Mouse (Mus musculus): ENCODE measurements around the gene Rcor2. TPM values are rescaled to one million over a fixed set of nuclear protein-coding genes. Genes with fewer than 3 reads are reported as not detected.

Gene Rcor2
- polyA plus RNA-seq, 1 experiment, result 1.8 TPM

- peaks cover 5% of the 10 kb centered on the region for H3K4me1 ChIP-seq (ENCODE audit: control insufficient read depth, insufficient read depth, insufficient read length)
- no peaks in the 10 kb centered on the region for H3K36me3 ChIP-seq (ENCODE audit: control insufficient read depth, insufficient read depth, low read length)
- TF ChIP-seq POLR2A (IDR thresholded peaks at IDR 0.05; ENCODE audit: low read depth, low read length), result no peak
- no peak for TF ChIP-seq CTCF (IDR thresholded peaks at IDR 0.05; ENCODE audit: extremely low read depth, insufficient read depth, insufficient read length, insufficient replicate concordance)
- DNase-seq (ENCODE audit: low read depth in 1 of 2, low spot score in 2 of 2), result peak; percentile 90 to 91
- WGBS, result under 1% methylated on average over 80 of the region's 80 CpGs
- H3K27me3 ChIP-seq (ENCODE audit: control insufficient read depth, insufficient read depth, low read length), result no peaks in the 10 kb centered on the region
- H3K4me3 ChIP-seq (ENCODE audit: extremely low read depth, insufficient read depth, insufficient read length), result peak within 1 kb of the TSS; percentile 80
- peak within 1 kb of the TSS; percentile 87 for H3K27ac ChIP-seq (ENCODE audit: insufficient read depth, low read length)
These were observed 26.1 kb upstream of the Rcor2 start, which contains the start of gene Naa40 for GRCm38 (mm10) chr19:7240782-7241690. Gene Naa40 (minus strand): TSS chr19:7241183.

GRCm38 (mm10) chr19:7246021-7246420, 21.1 kb upstream of the Rcor2 start:
- no peak for DNase-seq (ENCODE audit: low read depth in 1 of 2, low spot score in 2 of 2)
- Histone ChIP-seq H3K4me3 (ENCODE audit: extremely low read depth, insufficient read depth, insufficient read length) (no peak overlapping the region), H3K27ac (ENCODE audit: insufficient read depth, low read length) (no peak overlapping the region), H3K4me1 (ENCODE audit: control insufficient read depth, insufficient read depth, insufficient read length) (no peaks in the 10 kb centered on the region; the same call in none of the 2 replicates), H3K27me3 (ENCODE audit: control insufficient read depth, insufficient read depth, low read length) (no peaks in the 10 kb centered on the region), H3K36me3 (ENCODE audit: control insufficient read depth, insufficient read depth, low read length) (no peaks in the 10 kb centered on the region)
- 79% methylated on average over 3 of the region's 3 CpGs for WGBS
- TF ChIP-seq CTCF (IDR thresholded peaks at IDR 0.05; ENCODE audit: extremely low read depth, insufficient read depth, insufficient read length, insufficient replicate concordance), result no peak
- no peak for TF ChIP-seq POLR2A (IDR thresholded peaks at IDR 0.05; ENCODE audit: low read depth, low read length)

GRCm38 (mm10) chr19:7257881-7258280, 9.2 kb upstream of the Rcor2 start:
- WGBS, result 80% methylated on average over 5 of the region's 5 CpGs
- TF ChIP-seq POLR2A (IDR thresholded peaks at IDR 0.05; ENCODE audit: low read depth, low read length) (no peak), CTCF (IDR thresholded peaks at IDR 0.05; ENCODE audit: extremely low read depth, insufficient read depth, insufficient read length, insufficient replicate concordance) (no peak)
- no peaks in the 10 kb centered on the region for H3K36me3 ChIP-seq (ENCODE audit: control insufficient read depth, insufficient read depth, low read length)
- H3K4me3 ChIP-seq (ENCODE audit: extremely low read depth, insufficient read depth, insufficient read length), result no peak overlapping the region
- no peak overlapping the region for H3K27ac ChIP-seq (ENCODE audit: insufficient read depth, low read length)
- H3K4me1 ChIP-seq (ENCODE audit: control insufficient read depth, insufficient read depth, insufficient read length), result no peaks in the 10 kb centered on the region
- DNase-seq (ENCODE audit: low read depth in 1 of 2, low spot score in 2 of 2), result no peak
- no peaks in the 10 kb centered on the region for H3K27me3 ChIP-seq (ENCODE audit: control insufficient read depth, insufficient read depth, low read length)

- WGBS, result 95% methylated on average over 1 of the region's 1 CpGs
- Histone ChIP-seq H3K27ac (ENCODE audit: insufficient read depth, low read length) (no peak overlapping the region), H3K27me3 (ENCODE audit: control insufficient read depth, insufficient read depth, low read length) (no peaks in the 10 kb centered on the region), H3K36me3 (ENCODE audit: control insufficient read depth, insufficient read depth, low read length) (no peaks in the 10 kb centered on the region), H3K4me1 (ENCODE audit: control insufficient read depth, insufficient read depth, insufficient read length) (no peaks in the 10 kb centered on the region), H3K4me3 (ENCODE audit: extremely low read depth, insufficient read depth, insufficient read length) (no peak overlapping the region)
- no peak for TF ChIP-seq POLR2A (IDR thresholded peaks at IDR 0.05; ENCODE audit: low read depth, low read length)
- no peak for TF ChIP-seq CTCF (IDR thresholded peaks at IDR 0.05; ENCODE audit: extremely low read depth, insufficient read depth, insufficient read length, insufficient replicate concordance)
- no peak for DNase-seq (ENCODE audit: low read depth in 1 of 2, low spot score in 2 of 2)
These were observed 5.6 kb upstream of the Rcor2 start for GRCm38 (mm10) chr19:7261476-7261875.

GRCm38 (mm10) chr19:7261964-7262363, 5.2 kb upstream of the Rcor2 start:
- Histone ChIP-seq H3K4me3 (ENCODE audit: extremely low read depth, insufficient read depth, insufficient read length) (no peak overlapping the region), H3K27me3 (ENCODE audit: control insufficient read depth, insufficient read depth, low read length) (no peaks in the 10 kb centered on the region; the same call in 1 of the 2 replicates), H3K4me1 (ENCODE audit: control insufficient read depth, insufficient read depth, insufficient read length) (peaks cover 1% of the 10 kb centered on the region; the same call in 1 of the 2 replicates), H3K27ac (ENCODE audit: insufficient read depth, low read length) (no peak overlapping the region), H3K36me3 (ENCODE audit: control insufficient read depth, insufficient read depth, low read length) (no peaks in the 10 kb centered on the region)
- no peak for DNase-seq (ENCODE audit: low read depth in 1 of 2, low spot score in 2 of 2)
- TF ChIP-seq CTCF (IDR thresholded peaks at IDR 0.05; ENCODE audit: extremely low read depth, insufficient read depth, insufficient read length, insufficient replicate concordance) (no peak), POLR2A (IDR thresholded peaks at IDR 0.05; ENCODE audit: low read depth, low read length) (no peak)
- 94% methylated on average over 3 of the region's 3 CpGs for WGBS

GRCm38 (mm10) chr19:7262592-7262991, 4.5 kb upstream of the Rcor2 start:
- WGBS, result 86% methylated on average over 1 of the region's 1 CpGs
- TF ChIP-seq CTCF (IDR thresholded peaks at IDR 0.05; ENCODE audit: extremely low read depth, insufficient read depth, insufficient read length, insufficient replicate concordance) (no peak), POLR2A (IDR thresholded peaks at IDR 0.05; ENCODE audit: low read depth, low read length) (no peak)
- no peaks in the 10 kb centered on the region for H3K36me3 ChIP-seq (ENCODE audit: control insufficient read depth, insufficient read depth, low read length)
- peaks cover 7% of the 10 kb centered on the region for H3K4me1 ChIP-seq (ENCODE audit: control insufficient read depth, insufficient read depth, insufficient read length)
- DNase-seq (ENCODE audit: low read depth in 1 of 2, low spot score in 2 of 2), result no peak
- no peaks in the 10 kb centered on the region; the same call in 1 of the 2 replicates for H3K27me3 ChIP-seq (ENCODE audit: control insufficient read depth, insufficient read depth, low read length)
- H3K4me3 ChIP-seq (ENCODE audit: extremely low read depth, insufficient read depth, insufficient read length), result no peak overlapping the region
- H3K27ac ChIP-seq (ENCODE audit: insufficient read depth, low read length), result no peak overlapping the region
